Mouse (Mus musculus) heart, postnatal 0 days (tissue): Measurements from ENCODE around the gene Chrm3.

Source experiments
- CTCF ChIP-seq: IDR thresholded peaks from 2 replicates; pipeline ENCODE4 v1.5.1; 2016; ENCODE audit warnings: antibody characterized with exemption, control low read depth, low read depth
- EP300 ChIP-seq: IDR thresholded peaks from 2 replicates; pipeline ENCODE4 v1.6.1; 2016; ENCODE audit warnings: antibody characterized with exemption, low read depth

DNA sequence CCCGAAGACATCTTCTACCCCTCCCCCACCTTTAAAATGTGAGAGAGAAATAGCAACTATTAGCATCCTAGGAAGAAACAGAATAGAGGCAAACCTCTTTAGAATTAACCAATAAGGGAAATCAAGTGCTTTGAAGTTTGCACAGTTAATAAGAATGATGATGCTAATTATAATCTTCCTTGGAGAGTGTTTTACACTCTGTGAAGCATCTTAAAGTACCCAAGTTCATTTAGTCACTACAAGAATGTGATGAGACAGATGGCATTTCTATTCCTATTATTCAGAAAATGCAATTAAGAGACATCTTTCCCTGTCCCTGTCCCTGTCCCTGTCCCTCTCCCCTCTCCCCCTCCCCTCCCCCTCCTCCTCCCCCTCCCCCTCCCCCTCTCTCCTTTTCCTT lies 382.9 kb downstream of the Chrm3 start:
- TF ChIP-seq CTCF (no peak), EP300 (no peak)
